Mouse (Mus musculus): ENCODE measurements around the gene 4930469K13Rik. TPM values are rescaled to one million over a fixed set of nuclear protein-coding genes. Genes with fewer than 3 reads are reported as not detected.

Gene 4930469K13Rik
- total RNA-seq, 2 experiments from 2014 or later = not detected

GRCm38 (mm10) chr11:34012007-34012652 is 86.2 kb downstream of the 4930469K13Rik start:
- TF ChIP-seq CTCF (conservative IDR thresholded peaks at IDR 0.05) = no peak
- no peak for DNase-seq (ENCODE audit: low spot score in 2 of 2)
- no peak overlapping the region for H3K4me3 ChIP-seq
- no peak overlapping the region for H3K27ac ChIP-seq

GRCm38 (mm10) chr11:34010859-34011172 is 87.5 kb downstream of the 4930469K13Rik start:
- DNase-seq (ENCODE audit: low spot score in 2 of 2) = peak in 1 of 2 experiments; percentile 8
- no peak overlapping the region for H3K4me3 ChIP-seq
- no peak overlapping the region for H3K27ac ChIP-seq
- TF ChIP-seq CTCF (conservative IDR thresholded peaks at IDR 0.05) = no peak

- no peak overlapping the region for H3K4me3 ChIP-seq
- TF ChIP-seq CTCF (conservative IDR thresholded peaks at IDR 0.05) = no peak
- DNase-seq (ENCODE audit: low spot score in 2 of 2) = no peak
- no peak overlapping the region for H3K27ac ChIP-seq
Observed at GRCm38 (mm10) chr11:34010133-34010858, 88.1 kb downstream of the 4930469K13Rik start.

- no peak overlapping the region for H3K4me3 ChIP-seq
- TF ChIP-seq CTCF (conservative IDR thresholded peaks at IDR 0.05) = no peak
- no peak overlapping the region for H3K27ac ChIP-seq
- DNase-seq (ENCODE audit: low spot score in 2 of 2) = no peak
Observed at GRCm38 (mm10) chr11:34009316-34010087, 88.9 kb downstream of the 4930469K13Rik start.

GRCm38 (mm10) chr11:34008702-34009101 is 89.7 kb downstream of the 4930469K13Rik start:
- Histone ChIP-seq H3K27ac (no peak overlapping the region), H3K4me3 (no peak overlapping the region)
- peak; percentile 87 for TF ChIP-seq CTCF (conservative IDR thresholded peaks at IDR 0.05)
- peak; percentile 36 to 51 for DNase-seq (ENCODE audit: low spot score in 2 of 2)

- Histone ChIP-seq H3K27ac (no peak overlapping the region), H3K4me3 (no peak overlapping the region)
- no peak for DNase-seq (ENCODE audit: low spot score in 2 of 2)
- no peak for TF ChIP-seq CTCF (conservative IDR thresholded peaks at IDR 0.05)
Observed at GRCm38 (mm10) chr11:34008214-34008613, 90.1 kb downstream of the 4930469K13Rik start.

- no peak overlapping the region for H3K4me3 ChIP-seq
- H3K27ac ChIP-seq = no peak overlapping the region
- no peak for TF ChIP-seq CTCF (conservative IDR thresholded peaks at IDR 0.05)
- no peak for DNase-seq (ENCODE audit: low spot score in 2 of 2)
Observed at GRCm38 (mm10) chr11:34007616-34008015, 90.7 kb downstream of the 4930469K13Rik start.

GRCm38 (mm10) chr11:34002593-34002965 is 95.8 kb downstream of the 4930469K13Rik start:
- H3K27ac ChIP-seq = no peak overlapping the region
- no peak overlapping the region for H3K4me3 ChIP-seq
- TF ChIP-seq CTCF (conservative IDR thresholded peaks at IDR 0.05) = no peak
- DNase-seq (ENCODE audit: low spot score in 2 of 2) = no peak

- Histone ChIP-seq H3K27ac (no peak overlapping the region), H3K4me3 (no peak overlapping the region)
- peak; percentile 91 for TF ChIP-seq CTCF (conservative IDR thresholded peaks at IDR 0.05)
- peak; percentile 30 to 66 for DNase-seq (ENCODE audit: low spot score in 2 of 2)
Observed at GRCm38 (mm10) chr11:34001938-34002592, 96.3 kb downstream of the 4930469K13Rik start.

GRCm38 (mm10) chr11:34000416-34000815 is 97.9 kb downstream of the 4930469K13Rik start:
- no peak for DNase-seq (ENCODE audit: low spot score in 2 of 2)
- H3K27ac ChIP-seq = no peak overlapping the region
- TF ChIP-seq CTCF (conservative IDR thresholded peaks at IDR 0.05) = no peak
- no peak overlapping the region for H3K4me3 ChIP-seq

GRCm38 (mm10) chr11:33998244-33998643 is 100.1 kb downstream of the 4930469K13Rik start:
- no peak for DNase-seq (ENCODE audit: low spot score in 2 of 2)
- no peak overlapping the region for H3K4me3 ChIP-seq
- no peak for TF ChIP-seq CTCF (conservative IDR thresholded peaks at IDR 0.05)
- no peak overlapping the region for H3K27ac ChIP-seq

GRCm38 (mm10) chr11:33993496-33993895 is 104.9 kb downstream of the 4930469K13Rik start:
- H3K27ac ChIP-seq = no peak overlapping the region
- DNase-seq (ENCODE audit: low spot score in 2 of 2) = no peak
- no peak for TF ChIP-seq CTCF (conservative IDR thresholded peaks at IDR 0.05)

GRCm38 (mm10) chr11:33992938-33993337 is 105.4 kb downstream of the 4930469K13Rik start, which contains the start of gene Kcnip1:
Kcnip1 (minus strand) TSS chr11:33993152.
- no peak for DNase-seq (ENCODE audit: low spot score in 2 of 2)
- H3K27ac ChIP-seq = no peak within 1 kb of the TSS
- H3K4me3 ChIP-seq = peak within 1 kb of the TSS; percentile 27; the same call in 1 of the 2 replicates
- no peak for TF ChIP-seq CTCF (conservative IDR thresholded peaks at IDR 0.05)

More at GRCm38 (mm10) chr11:33993496-33993895, 104.9 kb downstream of the 4930469K13Rik start:
- no peak overlapping the region for H3K4me3 ChIP-seq

All from layer of hippocampus, adult 2 months (tissue).